Mouse (Mus musculus) lung, adult 2 months (tissue): ENCODE data around the gene Zfp81.
"Not testable (repeated sequence)": the region's sequence is repeated elsewhere in the genome, so short reads cannot be mapped to it uniquely, and the experiment has no call there.

Source experiments
- CTCF ChIP-seq: fragments of 200-500 bp; IDR thresholded peaks from 2 replicates; pipeline ENCODE4 v1.5.1; 2011; ENCODE audit warnings: mild to moderate bottlenecking, low read length, control low read depth; ENCODE audit not compliant: insufficient read depth
- POLR2A ChIP-seq: fragments of 200-500 bp; IDR thresholded peaks from 2 replicates; pipeline ENCODE4 v1.6.1; 2011; ENCODE audit warnings: low read depth, mild to moderate bottlenecking, control low read depth, low read length, borderline replicate concordance; ENCODE audit errors: extremely low read depth

DNA sequence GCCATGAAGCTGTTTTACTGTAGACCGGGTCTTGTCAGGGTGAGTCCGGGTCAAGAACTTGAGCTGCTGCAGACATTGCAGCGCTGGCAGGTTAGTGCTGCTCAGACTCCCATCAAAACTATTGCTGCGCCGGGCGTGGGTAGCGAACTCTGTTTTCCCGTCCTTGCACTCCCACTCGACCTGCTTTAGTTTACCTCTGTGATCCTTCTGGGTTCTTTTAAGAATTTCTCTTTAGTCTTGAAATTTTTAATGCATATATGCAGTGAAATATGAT, 68.9 kb downstream of the Zfp81 start:
- TF ChIP-seq CTCF, POLR2A: not testable (repeated sequence)
